Mouse (Mus musculus) stomach, postnatal 0 days (tissue): ENCODE results near the gene Fam189a1.

Experiments
- CTCF ChIP-seq: IDR thresholded peaks from 2 replicates; pipeline ENCODE4 v1.5.1; 2016; ENCODE audit warnings: antibody characterized with exemption, low read depth, mild to moderate bottlenecking, moderate library complexity
- EP300 ChIP-seq: optimal IDR thresholded peaks from 2 replicates; pipeline ENCODE3; 2016; ENCODE audit warnings: antibody characterized with exemption

GRCm38 (mm10) chr7:65111664-65112063 is 44.7 kb downstream of the Fam189a1 start:
- TF ChIP-seq EP300, result no peak
- TF ChIP-seq CTCF, result no peak
